In the genomic region with DNA sequence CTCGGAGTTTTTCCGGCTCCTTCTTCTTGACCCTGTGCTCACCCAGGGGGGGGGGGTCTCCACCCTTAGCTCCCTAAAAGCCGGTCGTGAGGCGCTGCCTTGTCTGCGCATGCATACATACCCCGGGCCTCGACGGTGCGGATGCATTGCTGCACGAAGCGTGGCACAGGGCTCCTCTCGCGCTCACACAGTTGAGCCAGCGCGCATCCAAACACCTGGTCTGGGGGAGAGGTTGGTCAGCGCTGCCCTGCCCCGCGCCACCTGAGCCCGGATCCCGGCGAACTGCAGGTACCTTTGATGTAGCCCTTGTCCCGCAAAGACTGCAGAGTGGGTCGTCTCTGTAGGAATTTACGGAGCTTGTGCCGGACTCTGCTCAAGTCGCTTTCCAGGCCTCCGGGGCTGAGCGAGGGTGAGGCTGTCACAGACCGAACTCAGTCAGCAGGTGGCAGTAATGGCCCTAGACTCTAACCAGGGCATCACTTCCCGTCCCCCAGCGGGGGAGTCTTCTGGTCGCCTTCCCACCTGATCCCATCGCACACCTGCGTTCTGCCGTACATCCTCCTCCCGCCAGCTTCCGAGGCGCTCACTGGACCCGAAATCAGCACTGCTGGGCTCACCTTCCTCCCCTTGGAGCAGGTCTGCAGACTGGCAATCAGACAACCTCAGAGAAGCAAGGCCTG, we compare ENCODE assay signal across 8 mouse cellular contexts. TPM values are rescaled to one million over a fixed set of nuclear protein-coding genes. Genes with fewer than 3 reads are reported as not detected.
A peak's percentile ranks its signal among the peaks of the same experiment; 100 is the strongest.
DNase-seq lines count a peak whose midpoint lies in the region; ATAC-seq and TF ChIP-seq lines count a peak whose summit lies in the region.

No protein-coding gene starts in this region.

- no peaks in the 10 kb centered on the region; the same call in 1 of the 2 replicates for H3K36me3 ChIP-seq in kidney, adult 2 months (ENCODE audit: control insufficient read depth, insufficient read depth, low read length)
- H3K36me3 ChIP-seq in lung, postnatal 0 days (ENCODE audit: insufficient read depth, low read length) = peaks cover 5% of the 10 kb centered on the region
- no peaks in the 10 kb centered on the region; the same call in 1 of the 2 replicates for H3K36me3 ChIP-seq in stomach, embryonic 14.5 days (ENCODE audit: control insufficient read depth, insufficient read depth, low read length)

- WGBS in kidney, adult 2 months = 42% methylated on average over 40 of the region's 40 CpGs
- WGBS in lung, postnatal 0 days = 24% methylated on average over 40 of the region's 40 CpGs
- 17% methylated on average over 40 of the region's 40 CpGs for WGBS in stomach, embryonic 14.5 days

- TF ChIP-seq EP300 in lung, postnatal 0 days (IDR thresholded peaks at IDR 0.05) = no peak

- TF ChIP-seq CTCF in kidney, adult 2 months (conservative IDR thresholded peaks at IDR 0.05; ENCODE audit: insufficient read depth, insufficient read length, low read depth, low read length) = peak; percentile 59
- TF ChIP-seq CTCF in lung, postnatal 0 days (IDR thresholded peaks at IDR 0.05) = peak; percentile 67

- peak; percentile 34; the same call in 1 of the 2 replicates for ATAC-seq in lung, postnatal 0 days
- no peak for ATAC-seq in stomach, embryonic 14.5 days (ENCODE audit: insufficient number of reproducible peaks, insufficient read depth, low FRiP score, low read depth)

- peak; percentile 36 to 49 for DNase-seq in right cerebral cortex, adult 2 months (ENCODE audit: low spot score in 2 of 2)
- no peak for DNase-seq in right cerebral cortex, postnatal 25 days
- peak; percentile 85 for DNase-seq in cerebellum, adult 9-11 months
- peak; percentile 40 for DNase-seq in gastrocnemius, postnatal 10 days
- DNase-seq in kidney, adult 2 months = peak; percentile 53
- DNase-seq in lung, postnatal 0 days (ENCODE audit: low spot score) = peak; percentile 59
- DNase-seq in urinary bladder, adult 2 months (ENCODE audit: low spot score) = no peak

- H3K27me3 ChIP-seq in kidney, adult 2 months (replicated peaks; ENCODE audit: control insufficient read depth, insufficient read depth, low read length) = no peaks in the 10 kb centered on the region
- H3K27me3 ChIP-seq in lung, postnatal 0 days (replicated peaks; ENCODE audit: insufficient read depth, low read length) = no peaks in the 10 kb centered on the region
- peaks cover 5% of the 10 kb centered on the region; the same call in 1 of the 2 replicates for H3K27me3 ChIP-seq in stomach, embryonic 14.5 days (ENCODE audit: control insufficient read depth, insufficient read depth, low read length)

- H3K27ac ChIP-seq in kidney, adult 2 months (ENCODE audit: insufficient read depth, low read depth, low read length) = no peak overlapping the region
- no peak overlapping the region for H3K27ac ChIP-seq in lung, postnatal 0 days (ENCODE audit: low read length)
- no peak overlapping the region for H3K27ac ChIP-seq in stomach, embryonic 14.5 days (ENCODE audit: low read length)

- no peaks in the 10 kb centered on the region for H3K9me3 ChIP-seq in lung, postnatal 0 days (ENCODE audit: low read length)
- no peaks in the 10 kb centered on the region for H3K9me3 ChIP-seq in stomach, embryonic 14.5 days (ENCODE audit: control insufficient read depth, low read depth, low read length)

- H3K4me1 ChIP-seq in kidney, adult 2 months (ENCODE audit: control insufficient read depth, insufficient read depth, low read length) = peaks cover 17% of the 10 kb centered on the region; the same call in 1 of the 2 replicates
- no peaks in the 10 kb centered on the region for H3K4me1 ChIP-seq in lung, postnatal 0 days (ENCODE audit: insufficient read depth, low read depth, low read length)
- 0 out of 2 replicates have a peak, but pooled peaks cover 5% of the 10 kb centered on the region for H3K4me1 ChIP-seq in stomach, embryonic 14.5 days (ENCODE audit: control insufficient read depth, insufficient read depth, low read length)

- no peak for TF ChIP-seq POLR2A in kidney, adult 2 months (IDR thresholded peaks at IDR 0.05; ENCODE audit: low read depth, low read length)

- H3K9ac ChIP-seq in lung, postnatal 0 days (replicated peaks; ENCODE audit: low read depth) = no peak overlapping the region
- H3K9ac ChIP-seq in stomach, embryonic 14.5 days (replicated peaks; ENCODE audit: low read depth, low read length) = no peak overlapping the region

- H3K4me3 ChIP-seq in kidney, adult 2 months (ENCODE audit: insufficient read depth, low read depth, low read length) = no peak overlapping the region
- H3K4me3 ChIP-seq in lung, postnatal 0 days (ENCODE audit: low read depth, low read length) = no peak overlapping the region
- 0 out of 2 replicates have a peak overlapping the region, but pooled peaks have one; percentile 14 for H3K4me3 ChIP-seq in stomach, embryonic 14.5 days (ENCODE audit: low read depth, low read length)

- H3K4me2 ChIP-seq in lung, postnatal 0 days (replicated peaks; ENCODE audit: low read depth, low read length) = peak overlapping the region; percentile 34; the same call in 1 of the 2 replicates
- peak overlapping the region; percentile 35; the same call in 1 of the 2 replicates for H3K4me2 ChIP-seq in stomach, embryonic 14.5 days (replicated peaks; ENCODE audit: low read depth, low read length)

RNA-seq across cellular contexts. Expression of a gene that starts 29.6 kb away (rescaled TPM):
- 10 to 100 TPM in 1 of 2 experiments, 1 to 10 TPM in 1; 9.7 to 12.6 TPM for total RNA-seq in gastrocnemius, postnatal 10 days (2021)
- polyA plus RNA-seq in kidney, adult 2 months (2012; rRNA removed) = 38.4 and 46.8 TPM in 2 replicates
- 18.5 and 20.0 TPM in 2 replicates for polyA plus RNA-seq in lung, postnatal 0 days (2015; fragmentation: Nextera tagmentation; extraction: Ambion mirVana)
- polyA plus RNA-seq in stomach, embryonic 14.5 days (2014; fragmentation: Nextera tagmentation; extraction: Ambion mirVana) = 13.2 and 16.4 TPM in 2 replicates
- polyA plus RNA-seq in urinary bladder, adult 2 months (2012; rRNA removed) = 22.3 and 23.4 TPM in 2 replicates

Comparison
In these comparisons a context has a peak if more than half of its experiments do, and no peak if none do; other contexts are left out.
1. DNase-seq: peak in right cerebral cortex, adult 2 months (2 of 2), cerebellum, adult 9-11 months (single experiment), gastrocnemius, postnatal 10 days (single experiment), kidney, adult 2 months (single experiment) and lung, postnatal 0 days (single experiment); none in right cerebral cortex, postnatal 25 days (single experiment) and urinary bladder, adult 2 months (single experiment).